Mouse (Mus musculus) liver, adult 2 months (tissue): ENCODE data around the gene Kndc1. TPM values are rescaled to one million over a fixed set of nuclear protein-coding genes. Genes with fewer than 3 reads are reported as not detected.

Source experiments
- DNase-seq: peaks from one replicate; pipeline ENCODE4 v3.0.0-alpha.2; 2011; ENCODE audit warnings: low read depth, low spot score; ENCODE audit errors: extremely low read depth
- H3K27ac ChIP-seq: fragments of 200-500 bp; replicated peaks from 2 replicates; pipeline ENCODE4 v1.5.1; 2012; ENCODE audit warnings: low read depth, mild to moderate bottlenecking, control low read depth, inconsistent platforms, low read length; ENCODE audit not compliant: insufficient read depth
- H3K27me3 ChIP-seq: fragments of 200-500 bp; 2 replicates; pipeline ENCODE4 v1.6.1; 2012; ENCODE audit warnings: mild to moderate bottlenecking, moderate library complexity, low read length, inconsistent platforms; ENCODE audit not compliant: control insufficient read depth, insufficient read depth
- H3K36me3 ChIP-seq: fragments of 200-500 bp; 2 replicates; pipeline ENCODE4 v1.6.1; 2012; ENCODE audit warnings: low read length, inconsistent platforms; ENCODE audit not compliant: control insufficient read depth, insufficient read depth
- H3K4me1 ChIP-seq: fragments of 200-500 bp; 2 replicates; pipeline ENCODE4 v1.6.1; 2011; ENCODE audit warnings: low read length; ENCODE audit not compliant: control insufficient read depth, insufficient read depth
- H3K4me3 ChIP-seq: fragments of 200-500 bp; 2 replicates; pipeline ENCODE4 v1.5.1; 2011; ENCODE audit warnings: low read depth, mild to moderate bottlenecking, control low read depth, low read length, moderate library complexity; ENCODE audit not compliant: insufficient read depth
- H3K79me2 ChIP-seq: fragments of 200-500 bp; 2 replicates; pipeline ENCODE4 v1.6.1; 2012; ENCODE audit warnings: inconsistent platforms, mild to moderate bottlenecking, low read length, moderate library complexity; ENCODE audit not compliant: control insufficient read depth, insufficient read depth
- H3K9ac ChIP-seq: fragments of 200-500 bp; 2 replicates; pipeline ENCODE4 v1.6.1; 2012; ENCODE audit warnings: low read depth, mild to moderate bottlenecking, control low read depth, inconsistent platforms, low read length
- CTCF ChIP-seq: fragments of 200-500 bp; IDR thresholded peaks from 2 replicates; pipeline ENCODE4 v1.5.1; 2011; ENCODE audit warnings: low read depth, low read length, control low read depth
- POLR2A ChIP-seq: fragments of 200-500 bp; IDR thresholded peaks from 2 replicates; pipeline ENCODE4 v1.6.1; 2011; ENCODE audit warnings: low read length, control low read depth; ENCODE audit not compliant: insufficient read depth; ENCODE audit errors: extremely low read depth
- WGBS: fragments of 180-500 bp; shearing (Covaris S2); methylation state at CpG from one replicate; pipeline ENCODE4 v1.1.7; 2018; 5-methylcytosine and 5-hydroxymethylcytosine counted together
- polyA plus RNA-seq: library from polyadenylated mRNA; depleted of rRNA; stranded (reverse); fragments of >200 nt; gene quantifications from 2 replicates; pipeline ENCODE4 v1.2.3, GENCODE M21; 2012
- total RNA-seq: library from RNA; depleted of rRNA; stranded (reverse); fragments of >200 nt; gene quantifications from 2 replicates; pipeline ENCODE4 v1.2.3, GENCODE M21; 2014

The Kndc1 gene
- total and polyA plus RNA-seq, 2 experiments, result 0.09 TPM; not detected in 1

DNA sequence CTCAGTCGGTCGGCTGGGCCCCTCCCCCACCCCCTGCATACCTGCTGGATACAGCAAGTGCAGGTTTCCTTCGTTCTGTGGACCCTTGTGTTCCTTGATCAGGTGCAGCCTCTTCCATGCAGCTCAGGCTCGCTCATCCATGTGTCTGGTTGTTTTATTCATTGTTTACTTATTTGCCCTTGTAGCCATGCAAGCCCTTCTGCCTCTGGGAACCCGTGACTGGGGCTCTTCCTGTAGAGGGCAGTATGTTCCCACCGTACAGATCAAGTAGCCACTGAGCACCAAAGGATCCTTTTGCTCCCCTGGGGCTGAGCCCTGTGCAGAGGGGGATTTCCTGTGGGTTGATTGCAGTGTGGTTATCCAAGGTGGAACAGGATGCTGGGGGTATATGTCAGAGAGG, 11.2 kb downstream of the Kndc1 start:
- TF ChIP-seq POLR2A, result no peak
- peak; percentile 32; the same call in 1 of the 2 replicates for TF ChIP-seq CTCF
- Histone ChIP-seq H3K79me2 (no peaks in the 10 kb centered on the region), H3K27me3 (0 out of 2 replicates have a peak, but pooled peaks cover 2% of the 10 kb centered on the region), H3K36me3 (no peaks in the 10 kb centered on the region), H3K4me1 (no peaks in the 10 kb centered on the region), H3K27ac (no peak overlapping the region), H3K4me3 (no peak overlapping the region), H3K9ac (no peak overlapping the region)
- WGBS, result 5% methylated on average over 6 of the region's 6 CpGs
- DNase-seq, result peak; percentile 1

DNA sequence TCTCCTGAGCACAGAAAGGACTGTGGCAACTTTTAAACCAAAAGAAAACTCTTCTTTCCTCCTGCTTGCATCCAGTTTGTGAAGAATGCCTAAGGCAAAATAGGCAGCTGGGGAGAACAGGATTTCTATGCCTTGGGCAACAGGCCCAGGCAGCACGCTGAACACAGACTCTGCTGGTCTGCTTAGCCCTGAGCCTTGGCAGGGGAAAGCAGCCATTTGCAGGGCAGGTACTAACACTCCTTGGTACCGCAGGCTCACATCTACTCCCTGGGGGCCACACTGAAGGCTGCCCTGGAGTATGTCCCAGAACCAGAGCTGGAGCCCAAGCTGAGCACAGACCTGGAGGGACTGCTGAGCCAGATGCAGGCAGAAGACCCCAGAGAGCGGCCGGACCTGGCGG, 13.7 kb downstream of the Kndc1 start:
- Histone ChIP-seq H3K27me3 (0 out of 2 replicates have a peak, but pooled peaks cover 2% of the 10 kb centered on the region), H3K36me3 (no peaks in the 10 kb centered on the region), H3K79me2 (no peaks in the 10 kb centered on the region), H3K9ac (no peak overlapping the region), H3K27ac (no peak overlapping the region), H3K4me3 (no peak overlapping the region), H3K4me1 (no peaks in the 10 kb centered on the region)
- TF ChIP-seq POLR2A (no peak), CTCF (no peak)
- WGBS, result 87% methylated on average over 5 of the region's 5 CpGs
- DNase-seq, result no peak

DNA sequence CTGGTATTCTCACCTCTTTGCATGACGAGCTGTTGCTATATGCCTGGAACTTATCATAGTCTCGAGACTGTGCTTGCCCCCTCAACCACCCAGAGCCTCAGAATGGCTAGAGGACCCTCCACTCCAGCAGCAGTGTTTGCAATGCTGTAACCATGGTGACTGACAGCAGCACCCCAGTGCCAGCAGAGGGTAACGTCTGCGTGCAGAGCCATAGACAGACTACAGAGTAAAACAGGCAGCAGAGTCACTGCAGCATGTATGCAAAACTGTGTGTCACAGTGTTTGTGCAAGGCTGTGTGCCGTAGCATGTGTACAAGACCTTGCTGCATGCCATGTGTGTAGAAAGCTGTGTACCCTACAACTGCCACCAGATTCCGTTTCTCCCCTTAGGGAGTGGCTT, 15.0 kb downstream of the Kndc1 start:
- H3K9ac ChIP-seq, result no peak overlapping the region
- no peak for TF ChIP-seq CTCF
- no peaks in the 10 kb centered on the region for H3K36me3 ChIP-seq
- whole genome bisulfite sequencing, result 63% methylated on average over 6 of the region's 6 CpGs
- H3K4me3 ChIP-seq, result no peak overlapping the region
- H3K79me2 ChIP-seq, result no peaks in the 10 kb centered on the region
- no peak overlapping the region for H3K27ac ChIP-seq
- 0 out of 2 replicates have a peak, but pooled peaks cover 5% of the 10 kb centered on the region for H3K27me3 ChIP-seq
- no peak for DNase-seq
- no peaks in the 10 kb centered on the region for H3K4me1 ChIP-seq

DNA sequence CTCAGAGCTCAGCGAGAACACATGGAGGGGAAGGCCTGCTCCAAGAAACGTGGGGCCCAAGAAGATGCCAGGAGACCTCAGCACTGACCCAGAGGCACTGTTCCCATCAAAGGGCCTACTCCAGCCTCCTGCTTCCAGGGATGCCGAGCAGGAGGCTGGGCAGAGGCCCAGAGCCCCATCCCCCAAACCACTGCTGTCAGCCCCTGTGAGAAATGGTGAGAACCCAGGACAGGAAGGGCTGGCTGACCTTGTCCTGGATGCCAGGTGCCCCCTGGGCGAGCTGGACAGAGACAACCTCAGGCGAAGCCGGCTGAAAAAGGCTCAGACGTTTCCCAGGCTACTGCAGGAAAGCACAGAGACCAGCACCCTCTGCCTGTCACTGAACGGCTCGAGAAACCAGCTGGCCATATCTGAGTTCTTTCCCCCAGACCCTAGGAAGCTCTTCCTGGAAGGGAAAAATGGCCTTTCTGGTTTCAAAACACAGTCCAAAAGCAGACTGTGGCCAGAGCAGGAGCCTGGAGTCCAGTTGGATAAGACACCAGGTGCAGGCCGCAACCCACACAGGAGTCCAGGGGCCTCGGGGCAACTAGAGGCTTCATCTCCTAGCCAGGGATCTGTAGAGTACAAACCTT, 15.8 kb downstream of the Kndc1 start:
- TF ChIP-seq POLR2A, result no peak
- Histone ChIP-seq H3K36me3 (no peaks in the 10 kb centered on the region), H3K79me2 (no peaks in the 10 kb centered on the region), H3K27ac (no peak overlapping the region), H3K27me3 (0 out of 2 replicates have a peak, but pooled peaks cover 5% of the 10 kb centered on the region), H3K4me1 (no peaks in the 10 kb centered on the region), H3K4me3 (no peak overlapping the region), H3K9ac (no peak overlapping the region)
- no peak for DNase-seq
- 68% methylated on average over 11 of the region's 11 CpGs for WGBS

DNA sequence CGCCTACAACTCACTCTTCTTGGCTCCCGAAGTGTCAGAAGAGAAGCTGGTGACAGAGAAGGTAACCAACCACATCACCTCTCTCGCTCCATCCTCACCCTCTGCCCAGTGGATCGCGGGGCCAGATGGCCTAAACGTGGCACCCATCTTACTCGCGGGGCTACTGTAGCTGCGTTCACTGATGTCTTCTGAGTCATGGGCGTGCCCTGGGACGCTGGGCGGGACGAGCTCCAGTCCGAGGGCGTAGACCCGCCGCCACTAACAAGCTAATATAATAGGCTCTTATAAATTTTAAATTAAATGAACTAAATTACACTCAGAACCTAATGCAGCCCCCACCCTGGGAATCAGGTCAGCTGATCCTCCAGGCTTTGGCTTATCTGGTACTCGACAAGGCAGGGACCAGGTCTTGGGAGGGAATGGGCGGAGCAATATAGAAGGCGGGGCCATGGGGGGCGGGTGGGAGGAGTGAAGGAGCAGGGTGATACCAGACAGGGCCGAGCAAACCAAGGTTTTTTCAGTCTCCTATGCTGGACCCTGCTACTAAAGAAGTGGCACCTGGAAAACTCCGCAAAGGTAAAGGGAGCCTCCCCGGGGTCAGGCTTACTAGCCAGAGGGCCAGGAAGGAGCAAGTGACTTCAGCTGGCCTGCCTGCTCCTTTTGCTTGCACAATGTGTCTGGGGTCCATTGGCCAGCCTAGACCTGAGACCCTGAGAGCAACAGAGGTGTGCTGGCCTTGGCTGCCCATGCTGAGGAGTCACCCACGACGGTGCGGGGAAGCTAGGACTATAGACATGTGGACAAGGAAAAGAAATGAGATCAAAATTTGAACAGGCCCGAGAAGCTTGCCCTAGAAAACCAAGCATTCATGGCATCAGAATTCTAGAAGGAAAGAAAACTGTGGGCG, 19.9 kb downstream of the Kndc1 start:
- TF ChIP-seq POLR2A, result no peak
- no peak for TF ChIP-seq CTCF
- no peaks in the 10 kb centered on the region for H3K79me2 ChIP-seq
- H3K27ac ChIP-seq, result no peak overlapping the region
- DNase-seq, result no peak
- no peaks in the 10 kb centered on the region for H3K36me3 ChIP-seq
- WGBS, result 15% methylated on average over 29 of the region's 29 CpGs
- no peak overlapping the region for H3K9ac ChIP-seq
- H3K4me3 ChIP-seq, result no peak overlapping the region
- no peaks in the 10 kb centered on the region for H3K4me1 ChIP-seq
- peaks cover 7% of the 10 kb centered on the region; the same call in 1 of the 2 replicates for H3K27me3 ChIP-seq
